Mouse (Mus musculus) cerebellum, adult 9-11 months (tissue): Measurements from ENCODE around the gene Nod2.

Experiments
- DNase-seq: peaks from one replicate; pipeline ENCODE4 v3.0.0; 2022

Gene Nod2

GRCm38 (mm10) chr8:88646837-88647778 is at the start of gene Nod2:
Gene Nod2 (plus strand): TSS chr8:88647315.
- DNase-seq: peak; percentile 34

GRCm38 (mm10) chr8:88598578-88598977 is 48.5 kb upstream of the Nod2 start:
- DNase-seq: no peak

- DNase-seq: peak; percentile 72
These were observed 47.6 kb upstream of the Nod2 start for GRCm38 (mm10) chr8:88599491-88599890.

- no peak for DNase-seq
These were observed 43.6 kb upstream of the Nod2 start for GRCm38 (mm10) chr8:88603446-88603989.

- DNase-seq: no peak
These were observed 42.8 kb upstream of the Nod2 start for GRCm38 (mm10) chr8:88604065-88605038.

GRCm38 (mm10) chr8:88605361-88606040 is 41.6 kb upstream of the Nod2 start:
- DNase-seq: no peak

- DNase-seq: no peak
These were observed 38.1 kb upstream of the Nod2 start for GRCm38 (mm10) chr8:88609036-88609435.

GRCm38 (mm10) chr8:88610271-88610670 is 36.8 kb upstream of the Nod2 start:
- no peak for DNase-seq

GRCm38 (mm10) chr8:88614981-88615380 is 32.1 kb upstream of the Nod2 start:
- no peak for DNase-seq

GRCm38 (mm10) chr8:88618612-88619011 is 28.5 kb upstream of the Nod2 start:
- DNase-seq: no peak

- no peak for DNase-seq
These were observed 27.6 kb upstream of the Nod2 start for GRCm38 (mm10) chr8:88619513-88619912.

GRCm38 (mm10) chr8:88620931-88621330 is 26.2 kb upstream of the Nod2 start:
- no peak for DNase-seq

GRCm38 (mm10) chr8:88621408-88621807 is 25.7 kb upstream of the Nod2 start:
- DNase-seq: peak; percentile 80

GRCm38 (mm10) chr8:88623351-88623750 is 23.8 kb upstream of the Nod2 start:
- peak; percentile 93 for DNase-seq

- DNase-seq: peak; percentile 62
These were observed 22.8 kb upstream of the Nod2 start for GRCm38 (mm10) chr8:88624276-88624675.

- DNase-seq: peak; percentile 40
These were observed 20.7 kb upstream of the Nod2 start for GRCm38 (mm10) chr8:88626433-88626832.

- no peak for DNase-seq
These were observed 20.2 kb upstream of the Nod2 start for GRCm38 (mm10) chr8:88626940-88627264.

- peak; percentile 88 for DNase-seq
These were observed 19.7 kb upstream of the Nod2 start for GRCm38 (mm10) chr8:88627265-88627991.

GRCm38 (mm10) chr8:88628001-88628774 is 18.9 kb upstream of the Nod2 start:
- peak; percentile 76 for DNase-seq

GRCm38 (mm10) chr8:88630225-88630624 is 16.9 kb upstream of the Nod2 start:
- no peak for DNase-seq

- DNase-seq: peak; percentile 49
These were observed 16.0 kb upstream of the Nod2 start for GRCm38 (mm10) chr8:88631081-88631480.
